Mouse (Mus musculus) erythroblast, embryonic 14.5 days (primary cell): ENCODE data around the gene Stat1.

ENCODE experiments used
- GATA1 ChIP-seq: IDR thresholded peaks from 2 replicates; pipeline ENCODE4 v1.6.1; 2012; ENCODE audit warnings: low read length, inconsistent platforms, mixed read lengths
- TAL1 ChIP-seq: IDR thresholded peaks from 3 replicates; pipeline ENCODE4 v1.6.1; 2012; ENCODE audit warnings: low read length, inconsistent platforms, mixed read lengths

DNA sequence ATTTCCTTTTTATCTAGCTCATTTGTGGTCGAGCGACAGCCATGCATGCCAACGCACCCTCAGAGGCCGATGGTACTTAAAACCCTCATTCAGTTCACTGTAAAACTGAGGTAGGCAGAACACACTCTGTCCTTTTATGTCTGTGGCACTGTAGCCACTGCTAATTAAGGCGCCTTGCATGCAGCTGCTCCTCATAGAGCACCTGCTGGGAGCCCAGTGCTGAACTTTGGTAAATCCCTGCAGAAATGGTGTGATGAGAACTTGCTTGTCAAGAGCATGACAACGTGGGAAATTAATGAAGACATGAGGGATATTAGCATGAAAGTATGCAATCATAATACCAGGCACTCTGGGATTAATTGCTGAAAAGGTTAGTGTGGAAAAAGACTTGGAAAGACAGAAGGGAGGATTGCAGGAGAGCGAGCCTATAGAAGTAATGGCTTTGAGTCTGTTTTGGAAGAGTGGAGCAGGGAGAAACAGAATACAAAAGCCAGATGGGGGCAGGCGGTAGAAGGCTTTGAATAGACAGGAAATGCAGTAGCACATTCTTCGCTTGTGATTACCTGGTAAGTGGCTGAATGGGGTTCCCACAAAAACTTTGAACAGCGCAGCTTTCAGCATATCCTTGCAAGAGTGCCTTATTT, 39.4 kb upstream of the Stat1 start:
- TF ChIP-seq GATA1: no peak
- no peak for TF ChIP-seq TAL1
